Mouse (Mus musculus): Measurements from ENCODE around the gene Lsamp. TPM values are rescaled to one million over a fixed set of nuclear protein-coding genes. Genes with fewer than 3 reads are reported as not detected.

The Lsamp gene
- total and polyA plus RNA-seq, 2 experiments from 2014 or later: 116 to 210 TPM

DNA sequence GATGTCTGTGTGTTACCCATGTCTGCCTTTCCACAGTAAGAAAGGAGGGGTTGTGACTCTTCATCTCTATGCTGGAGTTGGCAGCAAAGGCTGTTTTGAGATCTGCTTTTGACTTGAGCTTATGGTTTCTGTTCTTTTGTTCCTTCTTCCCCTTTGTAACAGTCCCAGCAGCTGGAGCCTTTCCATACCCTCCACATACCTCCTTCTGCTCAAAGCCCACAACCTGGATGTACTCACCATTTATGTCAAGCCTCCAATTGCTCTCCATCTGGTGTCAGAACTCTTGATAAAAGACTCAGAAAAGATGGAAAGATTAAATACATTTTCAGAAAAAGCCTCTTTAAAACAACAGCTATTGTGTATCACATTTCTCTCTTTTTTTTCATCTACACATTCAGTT, 847.4 kb downstream of the Lsamp start:
- H3K27ac ChIP-seq (ENCODE audit: low read depth, low read length): no peak overlapping the region
- H3K36me3 ChIP-seq (ENCODE audit: insufficient read depth, low read length): no peaks in the 10 kb centered on the region
- no peak overlapping the region for H3K4me3 ChIP-seq (ENCODE audit: low read depth, low read length)
- no peak overlapping the region for H3K9ac ChIP-seq (replicated peaks; ENCODE audit: low read length, poor library complexity, severe bottlenecking)
- ATAC-seq (ENCODE audit: low FRiP score) (no peak), DNase-seq (ENCODE audit: low spot score) (no peak)
- no peak overlapping the region for H3K4me2 ChIP-seq (ENCODE audit: low read depth, low read length, poor library complexity, severe bottlenecking)
- TF ChIP-seq CTCF (IDR thresholded peaks at IDR 0.05): no peak
- no peaks in the 10 kb centered on the region for H3K9me3 ChIP-seq (ENCODE audit: low read length)
- H3K4me1 ChIP-seq (ENCODE audit: insufficient read depth, low read length): no peaks in the 10 kb centered on the region
- H3K27me3 ChIP-seq (ENCODE audit: insufficient read depth, low read length): no peaks in the 10 kb centered on the region

DNA sequence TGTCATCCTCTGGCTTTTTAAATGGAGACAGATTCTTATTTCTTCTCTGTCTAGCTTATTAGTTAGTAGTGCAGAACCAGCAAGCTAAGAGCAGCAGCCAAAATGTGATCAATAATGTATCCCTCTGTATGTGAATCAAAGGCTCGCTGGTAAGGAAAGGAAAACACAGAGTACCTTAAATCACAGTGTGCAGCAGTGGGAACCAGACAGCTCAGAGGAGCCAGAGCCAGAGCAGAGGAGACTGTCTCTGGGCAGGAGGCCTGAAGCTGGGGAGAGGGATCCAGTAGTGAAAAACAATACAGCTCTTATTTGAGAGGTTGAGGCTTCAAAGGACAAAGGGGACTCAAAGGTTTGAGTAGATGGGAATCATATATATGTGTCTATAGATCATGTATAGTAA, 857.6 kb downstream of the Lsamp start:
- WGBS: 59% methylated on average over 1 of the region's 1 CpGs
- ATAC-seq (ENCODE audit: low FRiP score) (no peak), DNase-seq (ENCODE audit: low spot score) (no peak)
- Histone ChIP-seq H3K27ac (ENCODE audit: low read depth, low read length) (no peak overlapping the region), H3K36me3 (ENCODE audit: insufficient read depth, low read length) (no peaks in the 10 kb centered on the region), H3K4me1 (ENCODE audit: insufficient read depth, low read length) (no peaks in the 10 kb centered on the region), H3K9me3 (ENCODE audit: low read length) (no peaks in the 10 kb centered on the region), H3K4me3 (ENCODE audit: low read depth, low read length) (no peak overlapping the region), H3K4me2 (ENCODE audit: low read depth, low read length, poor library complexity, severe bottlenecking) (no peak overlapping the region), H3K9ac (replicated peaks; ENCODE audit: low read length, poor library complexity, severe bottlenecking) (no peak overlapping the region), H3K27me3 (ENCODE audit: insufficient read depth, low read length) (no peaks in the 10 kb centered on the region)
- no peak for TF ChIP-seq CTCF (IDR thresholded peaks at IDR 0.05)

DNA sequence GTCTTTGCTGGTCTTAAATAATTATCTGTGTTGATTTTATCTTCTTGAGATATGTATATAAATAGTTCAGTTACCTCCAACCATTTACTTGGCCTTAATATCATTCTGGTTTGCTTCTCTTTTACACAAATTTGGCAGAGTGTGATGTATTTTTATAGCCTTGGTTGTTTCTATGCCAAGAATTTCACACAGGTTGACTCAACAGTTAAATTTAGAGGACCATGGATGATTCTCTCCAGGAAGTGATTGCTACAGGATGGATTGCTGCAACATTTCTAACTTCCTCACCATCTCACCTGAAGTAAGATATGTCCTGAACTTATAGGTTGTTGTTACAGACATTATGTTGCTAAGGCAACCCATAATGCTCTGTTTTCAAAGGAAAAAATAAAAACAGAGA, 882.6 kb downstream of the Lsamp start:
- TF ChIP-seq CTCF (IDR thresholded peaks at IDR 0.05): no peak

DNA sequence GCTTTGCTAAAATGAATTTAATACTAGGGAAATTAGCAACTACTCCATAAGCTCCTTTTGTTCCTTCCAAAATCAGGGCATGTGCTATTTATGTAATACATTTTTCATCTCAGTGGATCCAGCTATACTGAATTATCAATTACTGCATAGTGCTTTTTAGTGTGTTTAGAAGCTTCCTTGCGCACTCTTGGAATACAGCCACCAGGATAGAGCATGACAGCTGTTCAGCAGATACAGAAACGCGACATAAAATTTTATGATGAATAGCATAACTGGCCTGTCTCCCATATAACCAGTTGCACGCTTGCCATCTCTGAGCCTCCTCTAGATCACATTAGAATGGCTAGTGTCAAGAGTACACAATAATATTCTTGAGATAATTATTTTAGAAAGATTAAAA, 894.1 kb downstream of the Lsamp start:
- ATAC-seq (ENCODE audit: low FRiP score): no peak
- no peaks in the 10 kb centered on the region for H3K9me3 ChIP-seq (ENCODE audit: low read length)
- TF ChIP-seq CTCF (IDR thresholded peaks at IDR 0.05): no peak
- DNase-seq (ENCODE audit: low spot score): peak; percentile 35
- H3K4me2 ChIP-seq (ENCODE audit: low read depth, low read length, poor library complexity, severe bottlenecking): no peak overlapping the region
- H3K4me1 ChIP-seq (ENCODE audit: insufficient read depth, low read length): no peaks in the 10 kb centered on the region
- H3K27ac ChIP-seq (ENCODE audit: low read depth, low read length): no peak overlapping the region
- no peaks in the 10 kb centered on the region for H3K27me3 ChIP-seq (ENCODE audit: insufficient read depth, low read length)
- 79% methylated on average over 4 of the region's 4 CpGs for WGBS
- H3K36me3 ChIP-seq (ENCODE audit: insufficient read depth, low read length): no peaks in the 10 kb centered on the region
- H3K4me3 ChIP-seq (ENCODE audit: low read depth, low read length): no peak overlapping the region
- H3K9ac ChIP-seq (replicated peaks; ENCODE audit: low read length, poor library complexity, severe bottlenecking): no peak overlapping the region

More for the DNA sequence above, 882.6 kb downstream of the Lsamp start:
- H3K4me2 ChIP-seq (ENCODE audit: low read depth, low read length, poor library complexity, severe bottlenecking): no peak overlapping the region
- no peaks in the 10 kb centered on the region for H3K27me3 ChIP-seq (ENCODE audit: insufficient read depth, low read length)
- ATAC-seq (ENCODE audit: low FRiP score) (no peak), DNase-seq (ENCODE audit: low spot score) (no peak)
- no peak overlapping the region for H3K27ac ChIP-seq (ENCODE audit: low read depth, low read length)
- H3K9me3 ChIP-seq (ENCODE audit: low read length): no peaks in the 10 kb centered on the region
- H3K4me1 ChIP-seq (ENCODE audit: insufficient read depth, low read length): no peaks in the 10 kb centered on the region
- H3K9ac ChIP-seq (replicated peaks; ENCODE audit: low read length, poor library complexity, severe bottlenecking): no peak overlapping the region
- no peak overlapping the region for H3K4me3 ChIP-seq (ENCODE audit: low read depth, low read length)
- H3K36me3 ChIP-seq (ENCODE audit: insufficient read depth, low read length): no peaks in the 10 kb centered on the region

DNA sequence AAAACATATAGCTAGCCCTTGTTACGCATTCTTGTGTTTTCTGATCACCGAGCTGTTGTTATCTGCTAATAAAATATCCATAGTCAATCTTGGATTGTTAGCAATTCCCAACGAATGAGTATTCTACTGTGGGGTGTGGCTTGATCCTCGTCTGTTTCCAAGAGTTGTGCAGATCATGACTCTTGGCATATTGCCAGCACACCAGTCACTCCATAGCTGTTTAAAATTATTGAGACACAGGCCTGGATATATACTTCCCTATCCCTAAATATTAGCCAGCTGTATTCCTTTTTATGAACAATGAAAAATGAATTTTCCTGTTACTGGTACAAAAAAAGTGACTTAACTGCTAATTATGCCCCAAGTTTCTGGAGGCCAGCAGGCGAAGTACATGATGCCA, 897.8 kb downstream of the Lsamp start:
- ATAC-seq (ENCODE audit: low FRiP score): no peak
- DNase-seq (ENCODE audit: low spot score): no peak
- no peak for TF ChIP-seq CTCF (IDR thresholded peaks at IDR 0.05)

DNA sequence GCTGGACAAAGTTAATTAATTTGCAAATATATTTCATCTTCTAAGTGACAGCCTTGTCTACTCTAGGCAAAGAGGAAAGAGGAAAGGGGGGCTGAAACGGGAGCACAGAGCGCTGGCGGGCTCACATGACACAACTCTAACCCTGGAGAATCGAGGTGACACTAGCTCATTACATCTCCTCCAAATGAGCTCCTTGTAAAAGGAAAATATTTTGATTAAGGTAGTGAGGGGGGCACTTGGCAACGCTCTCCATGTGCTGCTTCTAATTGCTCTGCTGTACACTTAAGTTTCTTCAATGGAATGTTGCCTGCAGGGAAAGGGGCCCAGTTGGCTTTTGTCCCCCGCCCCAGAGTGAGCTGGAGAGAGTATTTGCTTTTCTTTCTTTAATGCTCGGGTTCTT, 907.2 kb downstream of the Lsamp start:
- Histone ChIP-seq H3K27me3 (ENCODE audit: insufficient read depth, low read length) (no peaks in the 10 kb centered on the region), H3K9me3 (ENCODE audit: low read length) (no peaks in the 10 kb centered on the region), H3K4me1 (ENCODE audit: insufficient read depth, low read length) (no peaks in the 10 kb centered on the region), H3K9ac (replicated peaks; ENCODE audit: low read length, poor library complexity, severe bottlenecking) (no peak overlapping the region), H3K4me2 (ENCODE audit: low read depth, low read length, poor library complexity, severe bottlenecking) (no peak overlapping the region), H3K27ac (ENCODE audit: low read depth, low read length) (no peak overlapping the region), H3K36me3 (ENCODE audit: insufficient read depth, low read length) (no peaks in the 10 kb centered on the region), H3K4me3 (ENCODE audit: low read depth, low read length) (no peak overlapping the region)
- ATAC-seq (ENCODE audit: low FRiP score) (no peak), DNase-seq (ENCODE audit: low spot score) (peak; percentile 46)
- no peak for TF ChIP-seq CTCF (IDR thresholded peaks at IDR 0.05)
- WGBS: 23% methylated on average over 7 of the region's 7 CpGs

More for the DNA sequence above, 897.8 kb downstream of the Lsamp start:
- no peaks in the 10 kb centered on the region for H3K9me3 ChIP-seq (ENCODE audit: low read length)
- no peak overlapping the region for H3K27ac ChIP-seq (ENCODE audit: low read depth, low read length)
- H3K9ac ChIP-seq (replicated peaks; ENCODE audit: low read length, poor library complexity, severe bottlenecking): no peak overlapping the region
- H3K27me3 ChIP-seq (ENCODE audit: insufficient read depth, low read length): no peaks in the 10 kb centered on the region
- H3K4me3 ChIP-seq (ENCODE audit: low read depth, low read length): no peak overlapping the region
- H3K36me3 ChIP-seq (ENCODE audit: insufficient read depth, low read length): no peaks in the 10 kb centered on the region
- no peak overlapping the region for H3K4me2 ChIP-seq (ENCODE audit: low read depth, low read length, poor library complexity, severe bottlenecking)
- H3K4me1 ChIP-seq (ENCODE audit: insufficient read depth, low read length): no peaks in the 10 kb centered on the region
- 78% methylated on average over 5 of the region's 5 CpGs for WGBS

Data from midbrain, postnatal 0 days (tissue).